Mouse (Mus musculus) cerebellum, adult 2 months (tissue): Measurements from ENCODE around the gene Taar7f.

Source experiments
- CTCF ChIP-seq: fragments of 200-500 bp; IDR thresholded peaks from 2 replicates; pipeline ENCODE4 v1.5.1; 2011; ENCODE audit warnings: low read depth, mild to moderate bottlenecking, control low read depth, low read length, moderate library complexity, borderline replicate concordance; ENCODE audit not compliant: insufficient read depth
- POLR2A ChIP-seq: fragments of 200-500 bp; IDR thresholded peaks from 2 replicates; pipeline ENCODE4 v1.6.1; 2011; ENCODE audit warnings: low read length, control low read depth, borderline replicate concordance; ENCODE audit not compliant: insufficient read depth

GRCm38 (mm10) chr10:24006442-24006841 lies 42.9 kb upstream of the Taar7f start:
- TF ChIP-seq CTCF = no peak
- TF ChIP-seq POLR2A = no peak
